Mouse (Mus musculus) liver, postnatal 0 days (tissue): ENCODE results near the gene Igf2bp3.

Experiments used
- CTCF ChIP-seq: sonication (generic); IDR thresholded peaks from 2 replicates; pipeline ENCODE4 v1.5.1; 2016; ENCODE audit warnings: antibody characterized with exemption, low read depth
- EP300 ChIP-seq: IDR thresholded peaks from 2 replicates; pipeline ENCODE4 v1.6.1; 2016; ENCODE audit warnings: antibody characterized with exemption, low read depth, mild to moderate bottlenecking

DNA sequence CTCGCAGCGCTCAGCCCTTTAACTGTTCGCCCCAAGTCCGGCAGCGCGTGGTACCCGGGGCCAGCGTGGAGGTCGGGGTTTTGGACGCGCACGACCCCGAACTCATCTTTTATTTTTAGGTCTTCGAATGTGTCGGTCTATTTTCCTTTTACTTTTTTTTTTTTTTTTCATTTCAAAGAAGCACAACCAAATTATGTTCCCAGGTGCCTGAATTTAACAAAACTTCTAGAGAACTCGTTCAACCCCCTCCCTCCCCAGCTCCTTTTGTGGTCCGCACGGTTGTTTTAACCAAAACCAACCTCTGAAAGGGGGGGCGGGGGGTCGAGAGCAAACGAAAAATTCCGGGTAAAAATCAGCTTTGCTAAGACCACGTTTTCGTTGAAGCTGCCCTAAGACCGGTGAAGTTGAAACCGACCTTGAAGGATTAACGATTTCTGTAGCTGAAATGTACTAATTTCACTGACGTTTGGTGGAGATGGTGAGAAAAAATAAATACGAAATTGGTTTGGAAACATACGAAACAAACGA, 3.6 kb upstream of the Igf2bp3 start:
- no peak for TF ChIP-seq CTCF
- TF ChIP-seq EP300, result peak; percentile 16; the same call in 1 of the 2 replicates
